Mouse (Mus musculus) erythroblast, embryonic 14.5 days (primary cell): ENCODE measurements around the gene Utp3. TPM values are rescaled to one million over a fixed set of nuclear protein-coding genes. Genes with fewer than 3 reads are reported as not detected.

Experiments used
- H3K27me3 ChIP-seq: 2 replicates; pipeline ENCODE4 v1.6.1; 2012; ENCODE audit warnings: inconsistent platforms; ENCODE audit not compliant: control insufficient read depth
- H3K36me3 ChIP-seq: 2 replicates; pipeline ENCODE4 v1.6.1; 2012; ENCODE audit warnings: mild to moderate bottlenecking, inconsistent platforms; ENCODE audit not compliant: control insufficient read depth
- H3K4me1 ChIP-seq: 2 replicates; pipeline ENCODE4 v1.6.1; 2012; ENCODE audit warnings: inconsistent platforms; ENCODE audit not compliant: control insufficient read depth
- H3K4me3 ChIP-seq: replicated peaks from 2 replicates; pipeline ENCODE3; 2012; ENCODE audit warnings: moderate library complexity, mild to moderate bottlenecking, inconsistent platforms
- H3K9me3 ChIP-seq: 2 replicates; pipeline ENCODE4 v1.6.1; 2012; ENCODE audit warnings: low read length, inconsistent platforms, mixed read lengths; ENCODE audit not compliant: control insufficient read depth
- GATA1 ChIP-seq: IDR thresholded peaks from 2 replicates; pipeline ENCODE4 v1.6.1; 2012; ENCODE audit warnings: low read length, inconsistent platforms, mixed read lengths
- TAL1 ChIP-seq: IDR thresholded peaks from 3 replicates; pipeline ENCODE4 v1.6.1; 2012; ENCODE audit warnings: low read length, inconsistent platforms, mixed read lengths
- polyA plus RNA-seq: library from polyadenylated mRNA; stranded (reverse); fragments of >175 nt; gene quantifications from 2 replicates; pipeline ENCODE4 v1.2.3, GENCODE M21; 2012

Gene Utp3
- polyA plus RNA-seq, 1 experiment, result 6.2 TPM

DNA sequence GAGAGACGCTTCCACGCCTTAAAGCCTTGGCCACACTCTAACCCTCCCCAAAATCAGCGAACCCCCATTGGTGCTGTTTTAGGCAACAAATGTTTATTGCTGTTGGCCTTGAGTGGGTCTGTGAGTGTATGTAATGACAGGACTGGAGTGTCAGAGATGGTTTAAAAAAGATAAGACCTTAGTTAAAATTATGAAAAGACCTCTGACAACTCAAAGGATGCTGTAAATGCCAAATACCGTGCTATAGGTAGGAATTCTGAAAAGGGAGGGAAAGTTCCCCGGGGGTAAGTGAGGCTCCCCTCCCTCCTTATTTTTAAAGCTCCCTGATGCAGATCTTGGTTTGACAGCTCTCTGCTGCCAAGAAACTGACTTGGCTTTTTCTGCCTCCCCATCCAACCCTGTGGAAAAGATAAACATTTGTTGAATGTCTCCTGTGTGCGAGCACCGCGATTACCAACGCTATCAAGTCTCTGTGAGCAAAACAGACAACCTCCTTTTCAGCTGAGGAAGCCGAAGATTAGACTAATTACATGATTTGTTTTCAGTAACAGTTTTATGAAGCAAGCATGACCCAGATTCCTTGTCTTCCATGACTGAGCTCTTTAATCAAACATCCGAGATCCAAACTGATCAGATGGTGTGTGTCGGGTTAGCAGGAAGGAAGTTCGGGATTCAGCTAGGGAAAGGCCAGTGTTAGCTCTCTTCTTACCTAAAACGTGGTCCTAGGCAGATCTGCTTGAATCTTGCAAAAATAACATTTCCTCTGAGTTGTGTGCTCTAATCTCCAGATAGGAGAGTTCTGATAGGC is 12.0 kb downstream of the Utp3 start:
- TF ChIP-seq GATA1, result no peak
- no peak for TF ChIP-seq TAL1
- no peaks in the 10 kb centered on the region; the same call in 1 of the 2 replicates for H3K36me3 ChIP-seq

DNA sequence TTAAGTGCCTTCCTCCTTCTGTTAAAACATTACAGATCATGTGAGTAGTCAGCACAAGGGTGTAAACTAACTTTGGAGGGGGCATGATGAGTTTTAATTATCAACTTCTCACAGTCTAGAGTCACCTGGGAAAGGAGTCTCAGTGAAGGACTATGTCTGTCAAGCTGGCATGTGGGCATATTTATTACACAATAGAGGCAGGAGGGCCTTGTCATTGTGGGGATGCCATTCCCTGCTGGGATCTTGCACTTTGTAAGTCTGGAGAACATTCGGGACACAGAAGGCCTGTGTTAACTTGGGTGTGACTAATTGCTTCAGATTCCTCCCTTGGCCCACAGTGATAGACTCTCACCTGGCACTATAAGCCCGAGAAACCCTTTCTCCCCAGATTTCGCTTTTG is 15.3 kb downstream of the Utp3 start:
- Histone ChIP-seq H3K4me1 (peaks cover 22% of the 10 kb centered on the region), H3K9me3 (no peaks in the 10 kb centered on the region), H3K27me3 (peaks cover 32% of the 10 kb centered on the region), H3K36me3 (no peaks in the 10 kb centered on the region; the same call in 1 of the 2 replicates), H3K4me3 (no peak overlapping the region)
- TF ChIP-seq TAL1 (no peak), GATA1 (no peak)

More for the DNA sequence above, 12.0 kb downstream of the Utp3 start:
- peaks cover 27% of the 10 kb centered on the region for H3K4me1 ChIP-seq
- peak overlapping the region; percentile 80 for H3K4me3 ChIP-seq
- peaks cover 53% of the 10 kb centered on the region for H3K27me3 ChIP-seq
- H3K9me3 ChIP-seq, result no peaks in the 10 kb centered on the region

DNA sequence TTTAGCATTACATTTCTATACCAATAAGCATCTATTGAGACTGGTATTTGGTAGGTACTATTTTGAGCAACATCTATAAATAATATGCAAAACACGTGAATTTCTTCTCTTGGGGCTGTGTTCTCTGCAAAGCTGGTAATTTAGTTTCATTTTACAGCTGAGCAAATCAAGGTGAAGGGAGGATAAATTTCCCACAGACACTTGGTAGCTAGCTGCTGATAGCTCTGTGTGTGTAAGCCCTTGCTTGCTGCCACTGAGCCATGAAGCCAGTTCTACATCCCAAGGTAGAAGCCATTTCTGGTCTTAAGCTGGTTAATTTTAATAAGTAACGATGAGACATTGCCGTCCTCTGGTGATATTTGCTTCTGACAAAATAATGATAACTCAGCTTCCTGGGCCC is 20.6 kb downstream of the Utp3 start:
- Histone ChIP-seq H3K27me3 (no peaks in the 10 kb centered on the region), H3K9me3 (no peaks in the 10 kb centered on the region), H3K4me3 (no peak overlapping the region), H3K4me1 (no peaks in the 10 kb centered on the region), H3K36me3 (no peaks in the 10 kb centered on the region; the same call in 1 of the 2 replicates)
- no peak for TF ChIP-seq TAL1
- TF ChIP-seq GATA1, result no peak

DNA sequence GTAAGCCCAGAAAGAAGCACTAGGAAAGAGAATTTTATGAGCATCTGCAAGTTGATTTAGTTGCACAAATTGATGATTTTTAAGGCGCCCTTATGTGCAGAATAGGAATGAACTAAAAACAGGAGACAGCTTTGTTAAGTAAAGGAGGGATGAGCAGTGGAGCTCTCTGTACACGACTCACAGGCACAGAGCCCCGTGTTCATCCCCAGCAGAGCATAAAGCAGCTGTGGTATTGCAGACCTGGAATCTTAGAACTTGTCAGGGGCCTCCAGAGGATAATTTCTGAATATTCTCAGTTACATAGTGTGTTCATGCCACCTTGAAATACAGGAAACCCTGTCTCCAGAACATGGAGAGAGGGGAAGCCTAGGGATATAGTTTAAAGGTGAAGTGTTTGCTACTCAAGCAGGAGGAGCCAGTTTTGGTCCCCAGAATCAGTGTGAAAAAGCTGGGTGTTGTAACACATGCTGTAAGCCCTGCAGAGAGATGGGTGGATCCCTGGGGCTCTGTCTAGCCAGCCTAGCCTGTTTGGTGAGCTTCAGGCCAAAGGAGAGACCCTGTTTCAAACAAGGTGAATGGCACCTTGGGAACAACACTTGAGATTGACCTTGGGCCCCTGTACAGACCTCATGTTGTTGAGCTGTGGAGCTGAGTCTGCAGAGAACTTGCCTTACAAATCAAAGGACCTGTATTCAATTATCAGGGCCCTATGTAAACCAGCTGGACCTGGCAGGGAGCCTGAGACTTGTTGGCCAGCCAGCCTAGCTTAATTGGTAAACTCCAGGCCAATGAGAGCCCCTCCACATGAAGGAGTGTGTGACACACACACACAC is 21.5 kb downstream of the Utp3 start:
- Histone ChIP-seq H3K9me3 (no peaks in the 10 kb centered on the region), H3K4me1 (no peaks in the 10 kb centered on the region), H3K4me3 (no peak overlapping the region), H3K27me3 (no peaks in the 10 kb centered on the region), H3K36me3 (no peaks in the 10 kb centered on the region)
- no peak for TF ChIP-seq TAL1
- no peak for TF ChIP-seq GATA1

DNA sequence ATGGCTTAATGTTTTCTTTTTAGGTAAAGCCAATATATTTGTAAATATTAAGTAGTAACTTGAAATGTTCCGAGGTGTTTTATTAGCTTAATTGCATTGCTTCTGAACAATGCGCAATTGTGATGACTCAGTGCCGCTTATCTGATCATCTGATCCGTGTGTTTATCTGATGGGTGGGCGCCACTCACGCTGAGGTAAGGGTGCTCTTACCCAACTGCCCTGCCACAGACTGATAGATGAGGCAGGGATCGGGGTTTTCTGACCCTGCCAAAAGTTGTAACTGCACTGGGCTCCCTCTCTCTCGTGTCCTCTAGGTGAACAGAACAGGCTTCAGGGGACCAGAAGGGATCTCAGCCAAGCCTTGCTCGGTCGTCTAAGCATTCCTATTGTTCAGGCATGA is 26.4 kb downstream of the Utp3 start:
- no peak for TF ChIP-seq TAL1
- TF ChIP-seq GATA1, result no peak
- Histone ChIP-seq H3K36me3 (no peaks in the 10 kb centered on the region), H3K4me1 (no peaks in the 10 kb centered on the region), H3K27me3 (no peaks in the 10 kb centered on the region), H3K9me3 (no peaks in the 10 kb centered on the region), H3K4me3 (no peak overlapping the region)

DNA sequence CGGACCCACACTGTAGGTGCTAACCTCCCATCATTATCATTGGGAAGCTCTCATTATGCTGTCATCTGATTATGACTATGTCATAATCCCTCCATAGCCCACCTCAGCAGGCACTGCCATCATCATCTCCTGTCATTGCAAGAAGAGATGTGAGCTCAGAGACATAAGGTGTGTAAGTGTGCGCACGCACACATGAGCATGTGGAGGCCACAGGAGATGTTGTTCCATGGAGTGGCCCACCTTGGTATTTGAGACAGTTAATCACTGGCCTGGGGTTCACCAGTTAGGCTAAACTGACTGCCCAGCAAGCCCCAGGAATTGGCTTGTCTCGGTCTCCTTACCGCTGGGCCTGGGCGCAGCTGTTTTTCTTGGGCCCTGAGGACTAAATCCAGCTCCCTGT is 27.1 kb downstream of the Utp3 start:
- no peak for TF ChIP-seq GATA1
- TF ChIP-seq TAL1, result no peak
- H3K4me3 ChIP-seq, result no peak overlapping the region

DNA sequence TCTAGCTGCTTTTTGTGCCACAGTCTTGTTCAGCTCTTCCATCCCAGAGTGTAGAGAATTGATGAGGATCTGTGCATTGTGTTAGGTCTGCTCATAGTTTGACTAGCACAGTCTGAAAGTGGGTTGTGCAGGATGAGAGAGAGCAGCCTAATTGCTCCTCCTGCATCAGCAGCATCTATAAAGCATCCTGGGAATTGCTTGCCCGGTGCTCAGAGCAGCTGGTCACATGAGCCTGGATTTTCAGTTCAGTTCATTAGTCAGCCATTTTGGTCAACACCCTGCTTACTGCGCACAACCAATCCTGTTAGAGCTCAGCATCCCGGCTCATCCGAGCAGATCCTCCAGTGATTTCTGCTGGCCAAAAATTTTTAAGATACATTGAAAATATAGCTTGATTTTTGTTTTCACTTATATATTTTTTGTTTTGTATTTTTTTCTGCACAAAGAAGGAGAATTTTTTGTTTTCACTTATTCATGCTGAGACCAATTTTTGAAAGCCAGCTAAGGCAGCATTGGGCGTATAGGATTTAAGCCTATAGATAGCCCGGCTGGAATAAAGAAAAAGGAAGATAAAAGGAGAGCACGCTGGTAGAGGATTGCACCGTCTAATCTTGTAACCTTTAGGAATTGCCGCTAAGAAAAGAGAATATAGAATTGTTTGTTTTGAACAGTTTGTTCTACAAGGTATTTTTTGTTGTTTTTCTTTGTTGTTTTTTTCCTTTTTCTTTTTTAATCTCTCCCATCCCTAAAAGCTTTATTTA is 29.2 kb downstream of the Utp3 start:
- Histone ChIP-seq H3K36me3 (no peaks in the 10 kb centered on the region), H3K9me3 (no peaks in the 10 kb centered on the region), H3K27me3 (no peaks in the 10 kb centered on the region), H3K4me1 (no peaks in the 10 kb centered on the region; the same call in 1 of the 2 replicates), H3K4me3 (no peak overlapping the region)
- TF ChIP-seq TAL1 (no peak), GATA1 (no peak)

More for the DNA sequence above, 27.1 kb downstream of the Utp3 start:
- Histone ChIP-seq H3K9me3 (no peaks in the 10 kb centered on the region), H3K4me1 (no peaks in the 10 kb centered on the region; the same call in 1 of the 2 replicates), H3K36me3 (no peaks in the 10 kb centered on the region), H3K27me3 (no peaks in the 10 kb centered on the region)

DNA sequence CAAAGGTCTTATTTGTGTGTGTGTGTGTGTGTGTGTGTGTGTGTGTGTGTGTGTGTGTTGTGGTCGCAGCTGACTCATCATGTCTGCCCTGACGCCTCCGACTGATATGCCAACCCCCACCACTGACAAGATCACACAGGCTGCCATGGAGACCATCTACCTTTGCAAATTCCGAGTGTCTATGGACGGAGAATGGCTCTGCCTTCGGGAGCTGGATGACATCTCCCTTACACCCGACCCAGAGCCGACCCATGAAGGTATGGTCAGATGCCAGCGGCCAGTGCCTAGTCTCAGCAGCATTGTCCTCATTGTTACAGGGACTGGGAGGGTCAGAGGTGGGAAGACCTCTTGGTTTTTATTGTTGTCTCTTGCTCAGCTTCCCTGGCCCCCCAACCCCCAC is 29.8 kb downstream of the Utp3 start:
- Histone ChIP-seq H3K36me3 (no peaks in the 10 kb centered on the region), H3K9me3 (no peaks in the 10 kb centered on the region), H3K27me3 (no peaks in the 10 kb centered on the region), H3K4me3 (no peak overlapping the region), H3K4me1 (no peaks in the 10 kb centered on the region; the same call in 1 of the 2 replicates)
- TF ChIP-seq TAL1, result no peak
- no peak for TF ChIP-seq GATA1
